Mouse (Mus musculus) liver, embryonic 15.5 days (tissue): Measurements from ENCODE around the gene Gfm2. TPM values are rescaled to one million over a fixed set of nuclear protein-coding genes. Genes with fewer than 3 reads are reported as not detected.

Experiments used
- ATAC-seq: fragments of 200-750 bp; cut with Nextera tagmentation; 2 replicates; pipeline ENCODE4 v1.8.0; 2017; ENCODE audit warnings: moderate number of reproducible peaks, mild to moderate bottlenecking, moderate library complexity; ENCODE audit not compliant: insufficient read depth
- H3K27ac ChIP-seq: fragments of 300-500 bp; sonication (generic); replicated peaks from 2 replicates; pipeline ENCODE4 v1.5.1; 2015; ENCODE audit warnings: mild to moderate bottlenecking, inconsistent platforms
- H3K27me3 ChIP-seq: fragments of 300-500 bp; sonication (generic); 2 replicates; pipeline ENCODE4 v1.6.1; 2015; ENCODE audit warnings: mild to moderate bottlenecking, inconsistent platforms
- H3K36me3 ChIP-seq: fragments of 300-500 bp; sonication (generic); replicated peaks from 2 replicates; pipeline ENCODE4 v1.6.1; 2015; ENCODE audit warnings: moderate library complexity, mild to moderate bottlenecking, inconsistent platforms
- H3K4me1 ChIP-seq: fragments of 300-500 bp; sonication (generic); replicated peaks from 2 replicates; pipeline ENCODE4 v1.6.1; 2015; ENCODE audit warnings: inconsistent platforms
- H3K4me2 ChIP-seq: fragments of 300-500 bp; sonication (generic); 2 replicates; pipeline ENCODE4 v1.6.1; 2015; ENCODE audit warnings: moderate library complexity, mild to moderate bottlenecking, inconsistent platforms
- H3K4me3 ChIP-seq: fragments of 300-500 bp; sonication (generic); replicated peaks from 2 replicates; pipeline ENCODE4 v1.5.1; 2015; ENCODE audit warnings: mild to moderate bottlenecking, inconsistent platforms
- H3K9ac ChIP-seq: fragments of 300-500 bp; sonication (generic); 2 replicates; pipeline ENCODE4 v1.6.1; 2015; ENCODE audit warnings: moderate library complexity, mild to moderate bottlenecking, inconsistent platforms
- H3K9me3 ChIP-seq: fragments of 300-500 bp; sonication (generic); replicated peaks from 2 replicates; pipeline ENCODE4 v1.6.1; 2016; ENCODE audit warnings: inconsistent platforms
- WGBS: fragments of 180-500 bp; shearing (Covaris S2); methylation state at CpG from one replicate; pipeline ENCODE4 v1.1.7; 2015; ENCODE audit warnings: mixed read lengths; ENCODE audit not compliant: insufficient replicate concordance; 5-methylcytosine and 5-hydroxymethylcytosine counted together
- polyA plus RNA-seq: library from polyadenylated mRNA; unstranded; fragments of >200 nt; fragmentation: Nextera tagmentation; extraction: Ambion mirVana; gene quantifications from 2 replicates; pipeline ENCODE4 v1.2.1, GENCODE M21; 2015

The Gfm2 gene
- polyA plus RNA-seq, 1 experiment from 2014 or later: 16.6 TPM

- Histone ChIP-seq H3K27me3 (no peaks in the 10 kb centered on the region), H3K9ac (no peak overlapping the region), H3K4me1 (peaks cover 9% of the 10 kb centered on the region), H3K9me3 (no peaks in the 10 kb centered on the region), H3K4me2 (no peak overlapping the region), H3K27ac (no peak overlapping the region), H3K36me3 (peaks cover 29% of the 10 kb centered on the region), H3K4me3 (no peak overlapping the region)
- WGBS: 74% methylated on average over 7 of the region's 7 CpGs
- no peak for ATAC-seq
Observed at GRCm38 (mm10) chr13:97142321-97142720, 4.6 kb downstream of the Gfm2 start.

GRCm38 (mm10) chr13:97145834-97146233, 8.1 kb downstream of the Gfm2 start:
- no peak overlapping the region for H3K4me3 ChIP-seq
- no peaks in the 10 kb centered on the region for H3K9me3 ChIP-seq
- H3K4me2 ChIP-seq: no peak overlapping the region
- H3K36me3 ChIP-seq: peaks cover 59% of the 10 kb centered on the region
- WGBS: 50% methylated on average over 4 of the region's 4 CpGs
- H3K27ac ChIP-seq: no peak overlapping the region
- no peak for ATAC-seq
- no peak overlapping the region for H3K9ac ChIP-seq
- H3K4me1 ChIP-seq: no peaks in the 10 kb centered on the region
- no peaks in the 10 kb centered on the region for H3K27me3 ChIP-seq

GRCm38 (mm10) chr13:97175520-97176264, 38.0 kb downstream of the Gfm2 start:
- Histone ChIP-seq H3K9me3 (no peaks in the 10 kb centered on the region), H3K4me3 (no peak overlapping the region), H3K4me2 (no peak overlapping the region), H3K36me3 (peaks cover 81% of the 10 kb centered on the region), H3K27ac (0 out of 2 replicates have a peak overlapping the region, but pooled peaks have one; percentile 33), H3K4me1 (no peaks in the 10 kb centered on the region), H3K27me3 (no peaks in the 10 kb centered on the region), H3K9ac (no peak overlapping the region)
- WGBS: 77% methylated on average over 10 of the region's 10 CpGs
- ATAC-seq: no peak

- no peaks in the 10 kb centered on the region for H3K27me3 ChIP-seq
- H3K27ac ChIP-seq: no peak overlapping the region
- no peaks in the 10 kb centered on the region for H3K4me1 ChIP-seq
- peaks cover 86% of the 10 kb centered on the region for H3K36me3 ChIP-seq
- no peaks in the 10 kb centered on the region for H3K9me3 ChIP-seq
- H3K4me2 ChIP-seq: no peak overlapping the region
- H3K9ac ChIP-seq: no peak overlapping the region
- 80% methylated on average over 5 of the region's 5 CpGs for WGBS
- H3K4me3 ChIP-seq: no peak overlapping the region
- no peak for ATAC-seq
Observed at GRCm38 (mm10) chr13:97176731-97177130, 39.0 kb downstream of the Gfm2 start.

- no peak overlapping the region for H3K4me3 ChIP-seq
- 69% methylated on average over 7 of the region's 7 CpGs for WGBS
- peaks cover 72% of the 10 kb centered on the region for H3K36me3 ChIP-seq
- no peaks in the 10 kb centered on the region for H3K27me3 ChIP-seq
- no peak for ATAC-seq
- no peak overlapping the region for H3K4me2 ChIP-seq
- H3K4me1 ChIP-seq: no peaks in the 10 kb centered on the region
- H3K9ac ChIP-seq: no peak overlapping the region
- no peaks in the 10 kb centered on the region for H3K9me3 ChIP-seq
- no peak overlapping the region for H3K27ac ChIP-seq
Observed at GRCm38 (mm10) chr13:97178943-97179342, 41.2 kb downstream of the Gfm2 start.

GRCm38 (mm10) chr13:97180113-97180828, 42.5 kb downstream of the Gfm2 start:
- H3K27me3 ChIP-seq: no peaks in the 10 kb centered on the region
- H3K4me1 ChIP-seq: no peaks in the 10 kb centered on the region
- peaks cover 59% of the 10 kb centered on the region for H3K36me3 ChIP-seq
- H3K27ac ChIP-seq: no peak overlapping the region
- no peak overlapping the region for H3K4me2 ChIP-seq
- no peak overlapping the region for H3K9ac ChIP-seq
- H3K4me3 ChIP-seq: no peak overlapping the region
- ATAC-seq: no peak
- H3K9me3 ChIP-seq: no peaks in the 10 kb centered on the region
- 80% methylated on average over 6 of the region's 6 CpGs for WGBS

GRCm38 (mm10) chr13:97182821-97183220, 45.1 kb downstream of the Gfm2 start:
- 71% methylated on average over 4 of the region's 4 CpGs for WGBS
- no peak overlapping the region for H3K9ac ChIP-seq
- H3K27ac ChIP-seq: no peak overlapping the region

GRCm38 (mm10) chr13:97184168-97184567, 46.4 kb downstream of the Gfm2 start:
- no peaks in the 10 kb centered on the region for H3K9me3 ChIP-seq
- no peak overlapping the region for H3K4me2 ChIP-seq
- no peak for ATAC-seq
- 0 out of 2 replicates have a peak, but pooled peaks cover 2% of the 10 kb centered on the region for H3K4me1 ChIP-seq
- peaks cover 25% of the 10 kb centered on the region for H3K36me3 ChIP-seq
- no peaks in the 10 kb centered on the region for H3K27me3 ChIP-seq
- H3K9ac ChIP-seq: no peak overlapping the region
- no peak overlapping the region for H3K27ac ChIP-seq
- 55% methylated on average over 2 of the region's 2 CpGs for WGBS
- no peak overlapping the region for H3K4me3 ChIP-seq

More at GRCm38 (mm10) chr13:97182821-97183220, 45.1 kb downstream of the Gfm2 start:
- no peak overlapping the region for H3K4me3 ChIP-seq
- H3K36me3 ChIP-seq: peaks cover 37% of the 10 kb centered on the region
- H3K4me2 ChIP-seq: no peak overlapping the region
- H3K27me3 ChIP-seq: no peaks in the 10 kb centered on the region
- H3K4me1 ChIP-seq: 0 out of 2 replicates have a peak, but pooled peaks cover 2% of the 10 kb centered on the region
- H3K9me3 ChIP-seq: no peaks in the 10 kb centered on the region
- no peak for ATAC-seq

- H3K4me1 ChIP-seq: 0 out of 2 replicates have a peak, but pooled peaks cover 2% of the 10 kb centered on the region
- 68% methylated on average over 5 of the region's 5 CpGs for WGBS
- no peaks in the 10 kb centered on the region for H3K9me3 ChIP-seq
- peaks cover 22% of the 10 kb centered on the region for H3K36me3 ChIP-seq
- no peak overlapping the region for H3K27ac ChIP-seq
- no peak overlapping the region for H3K4me2 ChIP-seq
- ATAC-seq: no peak
- H3K9ac ChIP-seq: no peak overlapping the region
- H3K4me3 ChIP-seq: no peak overlapping the region
- H3K27me3 ChIP-seq: no peaks in the 10 kb centered on the region
Observed at GRCm38 (mm10) chr13:97184656-97185055, 46.9 kb downstream of the Gfm2 start.

- 69% methylated on average over 4 of the region's 4 CpGs for WGBS
- H3K9me3 ChIP-seq: no peaks in the 10 kb centered on the region
- no peak for ATAC-seq
- peaks cover 5% of the 10 kb centered on the region; the same call in 1 of the 2 replicates for H3K36me3 ChIP-seq
- no peaks in the 10 kb centered on the region for H3K27me3 ChIP-seq
- H3K4me3 ChIP-seq: no peak overlapping the region
- no peak overlapping the region for H3K9ac ChIP-seq
- no peak overlapping the region for H3K27ac ChIP-seq
- H3K4me2 ChIP-seq: no peak overlapping the region
- H3K4me1 ChIP-seq: 0 out of 2 replicates have a peak, but pooled peaks cover 2% of the 10 kb centered on the region
Observed at GRCm38 (mm10) chr13:97186346-97186745, 48.6 kb downstream of the Gfm2 start.

GRCm38 (mm10) chr13:97187693-97188092, 50.0 kb downstream of the Gfm2 start:
- 0 out of 2 replicates have a peak, but pooled peaks cover 2% of the 10 kb centered on the region for H3K4me1 ChIP-seq
- no peaks in the 10 kb centered on the region for H3K9me3 ChIP-seq
- H3K36me3 ChIP-seq: no peaks in the 10 kb centered on the region; the same call in 1 of the 2 replicates
- H3K4me3 ChIP-seq: no peak overlapping the region
- H3K27ac ChIP-seq: no peak overlapping the region
- H3K9ac ChIP-seq: no peak overlapping the region
- no peak overlapping the region for H3K4me2 ChIP-seq
- ATAC-seq: no peak
- no peaks in the 10 kb centered on the region for H3K27me3 ChIP-seq
- WGBS: 14% methylated on average over 5 of the region's 5 CpGs
